Mouse (Mus musculus): Measurements from ENCODE around the gene Alx1. TPM values are rescaled to one million over a fixed set of nuclear protein-coding genes. Genes with fewer than 3 reads are reported as not detected.

Alx1 gene
- total and polyA plus RNA-seq, 3 experiments: not detected

DNA sequence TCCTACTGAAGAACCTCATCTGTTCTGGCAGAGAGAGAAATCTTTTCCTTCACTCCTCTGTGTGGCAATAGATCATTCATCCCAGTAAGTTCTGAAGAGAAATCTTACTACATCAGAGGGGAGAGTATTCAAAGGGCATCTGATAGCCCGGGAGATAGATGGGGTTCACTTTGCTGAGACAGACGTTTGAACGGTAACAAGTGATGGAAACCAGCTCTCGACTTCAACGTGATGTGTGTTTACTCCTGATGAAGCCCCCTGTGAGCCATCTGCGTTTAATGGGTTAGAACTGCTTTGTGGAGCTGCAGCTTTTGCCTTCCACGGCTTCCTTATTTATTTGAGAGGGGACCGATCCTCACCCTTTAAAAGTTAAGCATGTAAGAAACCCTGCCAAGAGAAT is 29.1 kb downstream of the Alx1 start:
- Histone ChIP-seq H3K27ac (ENCODE audit: insufficient read depth, low read depth) (no peak overlapping the region), H3K4me2 (ENCODE audit: insufficient read depth, low read depth, poor library complexity, severe bottlenecking) (no peak overlapping the region), H3K9ac (ENCODE audit: insufficient read depth, low read depth) (no peak overlapping the region), H3K4me3 (replicated peaks in 1 of 3; ENCODE audit: low read depth in 2 of 3, low read length in 2 of 3, poor library complexity in 1 of 3) (no peak overlapping the region), H3K36me3 (replicated peaks in 1 of 2; ENCODE audit: control insufficient read depth in 1 of 2, insufficient read depth in 1 of 2, low read length in 1 of 2) (no peaks in the 10 kb centered on the region), H3K27me3 (replicated peaks) (no peaks in the 10 kb centered on the region), H3K4me1 (ENCODE audit: control insufficient read depth in 1 of 2, insufficient read depth in 2 of 2) (no peaks in the 10 kb centered on the region), H3K79me2 (replicated peaks; ENCODE audit: control insufficient read depth, extremely low read depth, insufficient read depth, poor library complexity, severe bottlenecking) (no peaks in the 10 kb centered on the region), H3K9me3 (replicated peaks; ENCODE audit: low read length) (peaks cover 29% of the 10 kb centered on the region)
- DNase-seq (ENCODE audit: extremely low read depth): no peak
- dilution Hi-C loops (cut with MboI; ENCODE audit: extremely low pct_ligation_motif_present, extremely low pct_unique_long_range_greater_than_20kb, low sequenced_read_pairs): no loop called here
- in situ Hi-C loops (cut with MboI; ENCODE audit: low pct_ligation_motif_present, low pct_unique_long_range_greater_than_20kb, low sequenced_read_pairs): no loop called here
- TF ChIP-seq JUN (IDR thresholded peaks at IDR 0.05; ENCODE audit: insufficient read depth, low read depth, low read length) (no peak), GABPA (IDR thresholded peaks at IDR 0.05; ENCODE audit: insufficient replicate concordance, low read depth, low read length) (no peak), POLR2AphosphoS2 (IDR thresholded peaks at IDR 0.05; ENCODE audit: low read depth, low read length) (no peak), TCF12 (IDR thresholded peaks at IDR 0.05; ENCODE audit: low read depth, low read length) (no peak), JUND (conservative IDR thresholded peaks at IDR 0.05; ENCODE audit: low read depth, low read length) (no peak), ZNF384 (IDR thresholded peaks at IDR 0.05; ENCODE audit: low read depth, low read length) (no peak), ELF1 (IDR thresholded peaks at IDR 0.05; ENCODE audit: low read depth, low read length) (no peak)

DNA sequence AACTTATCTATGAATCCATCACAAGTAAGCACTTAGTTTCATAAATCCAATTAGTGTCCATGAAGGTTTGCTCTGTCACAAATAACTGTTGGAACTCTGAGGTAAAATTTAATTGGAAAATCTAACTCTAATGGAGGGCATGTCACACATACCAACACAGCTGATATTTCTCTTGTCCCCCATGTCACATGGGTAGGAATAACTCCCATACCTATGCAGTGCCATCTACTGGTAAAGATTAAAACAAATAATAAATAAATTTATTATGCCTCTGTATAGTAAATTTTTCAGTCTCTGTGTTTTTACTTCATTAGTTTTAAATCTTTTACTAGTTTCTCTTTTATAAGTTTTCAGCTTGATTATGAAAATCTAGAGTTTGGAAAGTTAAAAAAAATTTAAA is 30.4 kb downstream of the Alx1 start:
- Histone ChIP-seq H3K27ac (ENCODE audit: insufficient read depth, low read depth) (no peak overlapping the region), H3K9ac (ENCODE audit: insufficient read depth, low read depth) (no peak overlapping the region), H3K4me1 (ENCODE audit: control insufficient read depth in 1 of 2, insufficient read depth in 2 of 2) (no peaks in the 10 kb centered on the region), H3K9me3 (replicated peaks; ENCODE audit: low read length) (peaks cover 31% of the 10 kb centered on the region), H3K36me3 (replicated peaks in 1 of 2; ENCODE audit: control insufficient read depth in 1 of 2, insufficient read depth in 1 of 2, low read length in 1 of 2) (no peaks in the 10 kb centered on the region), H3K4me2 (ENCODE audit: insufficient read depth, low read depth, poor library complexity, severe bottlenecking) (no peak overlapping the region), H3K79me2 (replicated peaks; ENCODE audit: control insufficient read depth, extremely low read depth, insufficient read depth, poor library complexity, severe bottlenecking) (no peaks in the 10 kb centered on the region), H3K27me3 (replicated peaks) (no peaks in the 10 kb centered on the region), H3K4me3 (replicated peaks in 1 of 3; ENCODE audit: low read depth in 2 of 3, low read length in 2 of 3, poor library complexity in 1 of 3) (no peak overlapping the region)
- dilution Hi-C loops (cut with MboI; ENCODE audit: extremely low pct_ligation_motif_present, extremely low pct_unique_long_range_greater_than_20kb, low sequenced_read_pairs) (no loop called here), in situ Hi-C loops (cut with MboI; ENCODE audit: low pct_ligation_motif_present, low pct_unique_long_range_greater_than_20kb, low sequenced_read_pairs) (no loop called here)
- TF ChIP-seq CHD1 (IDR thresholded peaks at IDR 0.05; ENCODE audit: low read depth, low read length) (no peak), USF1 (IDR thresholded peaks at IDR 0.05; ENCODE audit: low read depth, low read length) (no peak)
- no peak for DNase-seq (ENCODE audit: extremely low read depth)

DNA sequence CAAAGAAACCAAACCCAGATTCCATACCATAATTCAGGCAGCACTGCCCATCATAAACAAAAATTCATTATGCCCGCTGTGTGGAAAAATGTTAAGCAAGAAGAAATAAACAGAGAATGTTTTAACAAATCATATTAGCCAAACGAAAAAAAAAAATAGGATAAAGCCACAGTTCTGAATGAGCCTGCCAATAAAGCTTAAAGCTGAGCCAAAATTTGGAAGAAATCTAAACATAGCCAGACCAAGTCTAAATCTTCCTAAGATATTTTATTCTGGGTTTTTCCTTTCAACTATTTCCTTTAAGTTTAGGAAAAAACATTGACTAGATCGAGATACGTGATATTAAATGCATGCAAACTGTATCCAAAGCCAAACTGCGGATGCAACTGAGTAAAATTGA is 54.9 kb downstream of the Alx1 start:
- Histone ChIP-seq H3K27ac (ENCODE audit: insufficient read depth, low read depth) (no peak overlapping the region), H3K4me2 (ENCODE audit: insufficient read depth, low read depth, poor library complexity, severe bottlenecking) (no peak overlapping the region), H3K9me3 (replicated peaks; ENCODE audit: low read length) (peaks cover 13% of the 10 kb centered on the region), H3K79me2 (replicated peaks; ENCODE audit: control insufficient read depth, extremely low read depth, insufficient read depth, poor library complexity, severe bottlenecking) (no peaks in the 10 kb centered on the region), H3K27me3 (replicated peaks) (no peaks in the 10 kb centered on the region), H3K9ac (ENCODE audit: insufficient read depth, low read depth) (no peak overlapping the region), H3K36me3 (replicated peaks in 1 of 2; ENCODE audit: control insufficient read depth in 1 of 2, insufficient read depth in 1 of 2, low read length in 1 of 2) (no peaks in the 10 kb centered on the region), H3K4me1 (ENCODE audit: control insufficient read depth in 1 of 2, insufficient read depth in 2 of 2) (no peaks in the 10 kb centered on the region), H3K4me3 (replicated peaks in 1 of 3; ENCODE audit: low read depth in 2 of 3, low read length in 2 of 3, poor library complexity in 1 of 3) (no peak overlapping the region)
- DNase-seq (ENCODE audit: extremely low read depth): no peak
- dilution Hi-C loops (cut with MboI; ENCODE audit: extremely low pct_ligation_motif_present, extremely low pct_unique_long_range_greater_than_20kb, low sequenced_read_pairs) (no loop called here), in situ Hi-C loops (cut with MboI; ENCODE audit: low pct_ligation_motif_present, low pct_unique_long_range_greater_than_20kb, low sequenced_read_pairs) (no loop called here)
- TF ChIP-seq HCFC1 (IDR thresholded peaks at IDR 0.05; ENCODE audit: low read depth, low read length): no peak
- TF ChIP-seq EP300 (IDR thresholded peaks at IDR 0.05; ENCODE audit: low read length): no peak
- TF ChIP-seq RAD21 (IDR thresholded peaks at IDR 0.05; ENCODE audit: low read depth, low read length): no peak
- TF ChIP-seq POLR2AphosphoS2 (IDR thresholded peaks at IDR 0.05; ENCODE audit: low read depth, low read length): no peak
- TF ChIP-seq MYC (IDR thresholded peaks at IDR 0.05; ENCODE audit: low read depth, low read length): no peak
- no peak for TF ChIP-seq USF2 (conservative IDR thresholded peaks at IDR 0.05; ENCODE audit: low read depth, low read length)
- TF ChIP-seq ZKSCAN1 (IDR thresholded peaks at IDR 0.05; ENCODE audit: borderline replicate concordance, low read depth, low read length): no peak
- no peak for TF ChIP-seq CHD1 (IDR thresholded peaks at IDR 0.05; ENCODE audit: low read depth, low read length)
- TF ChIP-seq CHD2 (IDR thresholded peaks at IDR 0.05; ENCODE audit: low read length): no peak
- no peak for TF ChIP-seq KAT2A (IDR thresholded peaks at IDR 0.05; ENCODE audit: insufficient replicate concordance, low read length)
- no peak for TF ChIP-seq JUN (IDR thresholded peaks at IDR 0.05; ENCODE audit: insufficient read depth, low read depth, low read length)
- no peak for TF ChIP-seq ELF1 (IDR thresholded peaks at IDR 0.05; ENCODE audit: low read depth, low read length)
- TF ChIP-seq ETS1 (conservative IDR thresholded peaks at IDR 0.05; ENCODE audit: low read depth, low read length): no peak
